Mouse (Mus musculus): ENCODE results near the gene Ankrd39. TPM values are rescaled to one million over a fixed set of nuclear protein-coding genes. Genes with fewer than 3 reads are reported as not detected.
A peak's percentile ranks its signal among the peaks of the same experiment; 100 is the strongest.
"Not testable (repeated sequence)": the region's sequence is repeated elsewhere in the genome, so short reads cannot be mapped to it uniquely, and the experiment has no call there.

Gene Ankrd39
- total RNA-seq, 2 experiments from 2014 or later = 5.8 to 6.2 TPM

- no peak for DNase-seq
Measured at GRCm38 (mm10) chr1:36552506-36552905, 5.3 kb upstream of the Ankrd39 start.

GRCm38 (mm10) chr1:36551904-36552303, 4.7 kb upstream of the Ankrd39 start:
- DNase-seq = no peak

GRCm38 (mm10) chr1:36550075-36550863, 3.0 kb upstream of the Ankrd39 start:
- DNase-seq = no peak

GRCm38 (mm10) chr1:36549491-36549890, 2.2 kb upstream of the Ankrd39 start:
- DNase-seq = no peak

- no peak for DNase-seq
Measured at GRCm38 (mm10) chr1:36548771-36549170, 1.5 kb upstream of the Ankrd39 start.

- peak; percentile 73 to 78 for DNase-seq
Measured at GRCm38 (mm10) chr1:36547981-36548598, 845 bp upstream of the Ankrd39 start.

GRCm38 (mm10) chr1:36545845-36546600, 1.2 kb downstream of the Ankrd39 start:
- DNase-seq = no peak

- no peak for DNase-seq
Measured at GRCm38 (mm10) chr1:36545382-36545781, 1.9 kb downstream of the Ankrd39 start.

- no peak for DNase-seq
Measured at GRCm38 (mm10) chr1:36542925-36543324, 4.3 kb downstream of the Ankrd39 start.

- DNase-seq = no peak
Measured at GRCm38 (mm10) chr1:36541844-36542243, 5.4 kb downstream of the Ankrd39 start.

- DNase-seq = no peak
Measured at GRCm38 (mm10) chr1:36540807-36541206, 6.4 kb downstream of the Ankrd39 start.

GRCm38 (mm10) chr1:36540132-36540531, 7.1 kb downstream of the Ankrd39 start:
- DNase-seq = no peak

- DNase-seq = peak; percentile 81 to 92
Measured at GRCm38 (mm10) chr1:36539186-36539585, 8.1 kb downstream of the Ankrd39 start, which contains the start of gene Gm42417. TSS of gene Gm42417 (minus strand) at chr1:36539429.

- no peak for DNase-seq
Measured at GRCm38 (mm10) chr1:36538727-36539126, 8.5 kb downstream of the Ankrd39 start.

- not testable (repeated sequence) for DNase-seq
Measured at GRCm38 (mm10) chr1:36536783-36537182, 10.5 kb downstream of the Ankrd39 start, which contains the start of gene Ankrd23. TSS of gene Ankrd23 (minus strand) at chr1:36536883.

- no peak for DNase-seq
Measured at GRCm38 (mm10) chr1:36536397-36536728, 10.9 kb downstream of the Ankrd39 start.

- DNase-seq = peak; percentile 84 to 86
Measured at GRCm38 (mm10) chr1:36535477-36536396, 11.5 kb downstream of the Ankrd39 start.

- DNase-seq = peak in 1 of 2 experiments; percentile 62
Measured at GRCm38 (mm10) chr1:36534595-36535058, 12.6 kb downstream of the Ankrd39 start.

- DNase-seq = no peak
Measured at GRCm38 (mm10) chr1:36533546-36533945, 13.7 kb downstream of the Ankrd39 start.

- peak in 1 of 2 experiments; percentile 51 for DNase-seq
Measured at GRCm38 (mm10) chr1:36531461-36531860, 15.8 kb downstream of the Ankrd39 start.

GRCm38 (mm10) chr1:36530962-36531361, 16.3 kb downstream of the Ankrd39 start:
- no peak for DNase-seq

GRCm38 (mm10) chr1:36530485-36530884, 16.8 kb downstream of the Ankrd39 start:
- no peak for DNase-seq
